Mouse (Mus musculus): Measurements from ENCODE around the gene Rgs7. TPM values are rescaled to one million over a fixed set of nuclear protein-coding genes. Genes with fewer than 3 reads are reported as not detected.

The Rgs7 gene
- polyA plus RNA-seq, 1 experiment from 2014 or later = 3.9 TPM

DNA sequence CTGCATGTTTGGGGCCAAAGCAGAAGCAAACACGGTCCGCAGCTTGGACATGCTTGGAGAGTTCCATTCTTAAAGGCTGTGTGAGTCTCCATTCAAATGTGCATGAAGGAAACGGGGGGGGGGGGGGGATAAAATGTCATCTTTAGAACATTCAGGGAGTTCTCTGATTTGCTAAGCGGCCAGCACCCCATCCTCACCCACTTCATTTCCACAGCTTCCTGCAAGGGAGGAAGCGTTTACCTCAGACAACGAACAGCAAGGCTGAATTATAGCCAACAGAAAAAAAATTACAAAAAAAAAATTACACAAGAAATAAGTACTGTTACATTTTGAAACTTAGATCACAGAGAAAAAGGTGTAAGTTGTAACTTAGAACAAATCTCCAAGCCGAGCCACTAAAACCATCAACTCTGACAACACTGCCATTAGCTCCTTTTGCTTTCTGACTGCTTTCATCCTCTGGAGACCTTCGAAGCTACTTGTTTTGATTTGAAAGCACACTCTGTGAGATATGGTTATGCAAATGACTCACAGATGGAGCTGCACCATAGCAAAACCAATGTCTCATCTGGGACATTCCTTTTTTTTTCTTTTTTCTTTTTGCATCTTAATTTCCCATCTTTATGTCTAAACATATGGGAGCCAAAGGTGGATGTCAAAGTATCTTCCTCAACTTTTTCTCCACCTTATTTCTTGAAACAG lies 23.1 kb downstream of the Rgs7 start:
- H3K4me1 ChIP-seq (replicated peaks) = peaks cover 12% of the 10 kb centered on the region; the same call in 1 of the 2 replicates
- no peaks in the 10 kb centered on the region for H3K9me3 ChIP-seq
- WGBS = 53% methylated on average over 8 of the region's 8 CpGs
- H3K4me3 ChIP-seq = no peak overlapping the region
- no peak for DNase-seq (ENCODE audit: low spot score)
- no peaks in the 10 kb centered on the region for H3K27me3 ChIP-seq (ENCODE audit: insufficient read depth, poor library complexity, severe bottlenecking)
- H3K36me3 ChIP-seq = no peaks in the 10 kb centered on the region
- no peak overlapping the region; the same call in 1 of the 2 replicates for H3K27ac ChIP-seq

DNA sequence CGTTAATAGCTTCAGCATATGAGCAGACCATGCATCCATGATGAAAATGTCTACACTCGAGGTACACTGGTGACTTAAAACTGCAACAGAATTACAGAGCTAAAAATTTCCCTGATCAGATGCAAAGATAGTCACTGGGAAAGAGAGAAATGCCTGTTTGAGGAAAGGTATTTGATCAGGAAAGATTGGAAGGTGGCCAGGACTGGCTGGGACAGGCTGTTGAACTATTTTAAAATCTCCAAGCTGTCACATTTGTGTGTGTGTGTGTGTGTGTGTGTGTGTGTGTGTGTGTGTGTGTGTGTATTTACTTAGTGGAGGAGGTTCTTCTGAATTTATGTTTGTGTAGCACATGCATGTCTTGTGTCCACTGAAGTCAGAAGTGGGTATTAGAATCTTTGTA lies 27.7 kb downstream of the Rgs7 start:
- no peaks in the 10 kb centered on the region for H3K27me3 ChIP-seq (ENCODE audit: insufficient read depth, poor library complexity, severe bottlenecking)
- H3K36me3 ChIP-seq = no peaks in the 10 kb centered on the region
- H3K27ac ChIP-seq = no peak overlapping the region
- no peak overlapping the region for H3K4me3 ChIP-seq
- WGBS = 87% methylated on average over 2 of the region's 2 CpGs
- peaks cover 10% of the 10 kb centered on the region; the same call in 1 of the 2 replicates for H3K4me1 ChIP-seq (replicated peaks)
- no peaks in the 10 kb centered on the region for H3K9me3 ChIP-seq
- no peak for DNase-seq (ENCODE audit: low spot score)

- H3K9me3 ChIP-seq = no peaks in the 10 kb centered on the region
- H3K36me3 ChIP-seq = no peaks in the 10 kb centered on the region
- no peak for DNase-seq (ENCODE audit: low spot score)
- H3K4me1 ChIP-seq (replicated peaks) = no peaks in the 10 kb centered on the region
- H3K4me3 ChIP-seq = no peak overlapping the region
- H3K27me3 ChIP-seq (ENCODE audit: insufficient read depth, poor library complexity, severe bottlenecking) = no peaks in the 10 kb centered on the region
- 88% methylated on average over 2 of the region's 2 CpGs for WGBS
- no peak overlapping the region for H3K27ac ChIP-seq
These were observed 29.9 kb downstream of the Rgs7 start for GRCm38 (mm10) chr1:175462351-175462750.

- no peaks in the 10 kb centered on the region for H3K9me3 ChIP-seq
- WGBS = 84% methylated on average over 6 of the region's 6 CpGs
- DNase-seq (ENCODE audit: low spot score) = no peak
These were observed 38.2 kb downstream of the Rgs7 start for GRCm38 (mm10) chr1:175454041-175454636.

GRCm38 (mm10) chr1:175448017-175448416 lies 44.3 kb downstream of the Rgs7 start:
- Histone ChIP-seq H3K9me3 (no peaks in the 10 kb centered on the region), H3K4me1 (replicated peaks) (no peaks in the 10 kb centered on the region), H3K27me3 (ENCODE audit: insufficient read depth, poor library complexity, severe bottlenecking) (no peaks in the 10 kb centered on the region), H3K36me3 (no peaks in the 10 kb centered on the region), H3K27ac (no peak overlapping the region), H3K4me3 (no peak overlapping the region)
- WGBS = 73% methylated on average over 5 of the region's 5 CpGs
- no peak for DNase-seq (ENCODE audit: low spot score)

More at GRCm38 (mm10) chr1:175454041-175454636, 38.2 kb downstream of the Rgs7 start:
- Histone ChIP-seq H3K27me3 (ENCODE audit: insufficient read depth, poor library complexity, severe bottlenecking) (no peaks in the 10 kb centered on the region), H3K4me3 (no peak overlapping the region), H3K36me3 (no peaks in the 10 kb centered on the region), H3K4me1 (replicated peaks) (no peaks in the 10 kb centered on the region), H3K27ac (no peak overlapping the region)

- Histone ChIP-seq H3K27me3 (ENCODE audit: insufficient read depth, poor library complexity, severe bottlenecking) (no peaks in the 10 kb centered on the region), H3K27ac (no peak overlapping the region), H3K4me3 (no peak overlapping the region), H3K36me3 (no peaks in the 10 kb centered on the region), H3K9me3 (no peaks in the 10 kb centered on the region), H3K4me1 (replicated peaks) (no peaks in the 10 kb centered on the region)
- 80% methylated on average over 1 of the region's 1 CpGs for WGBS
- no peak for DNase-seq (ENCODE audit: low spot score)
These were observed 49.4 kb downstream of the Rgs7 start for GRCm38 (mm10) chr1:175442939-175443338.

GRCm38 (mm10) chr1:175442025-175442424 lies 50.3 kb downstream of the Rgs7 start:
- H3K9me3 ChIP-seq = no peaks in the 10 kb centered on the region
- H3K4me1 ChIP-seq (replicated peaks) = no peaks in the 10 kb centered on the region
- no peaks in the 10 kb centered on the region for H3K36me3 ChIP-seq
- no peaks in the 10 kb centered on the region for H3K27me3 ChIP-seq (ENCODE audit: insufficient read depth, poor library complexity, severe bottlenecking)
- no peak overlapping the region for H3K4me3 ChIP-seq
- H3K27ac ChIP-seq = no peak overlapping the region
- 89% methylated on average over 6 of the region's 6 CpGs for WGBS
- no peak for DNase-seq (ENCODE audit: low spot score)

- Histone ChIP-seq H3K36me3 (no peaks in the 10 kb centered on the region), H3K4me3 (no peak overlapping the region), H3K27ac (no peak overlapping the region), H3K27me3 (ENCODE audit: insufficient read depth, poor library complexity, severe bottlenecking) (no peaks in the 10 kb centered on the region), H3K9me3 (no peaks in the 10 kb centered on the region), H3K4me1 (replicated peaks) (peaks cover 8% of the 10 kb centered on the region; the same call in 1 of the 2 replicates)
- WGBS = 88% methylated on average over 14 of the region's 14 CpGs
- DNase-seq (ENCODE audit: low spot score) = no peak
These were observed 58.6 kb downstream of the Rgs7 start for GRCm38 (mm10) chr1:175433622-175434204.

- WGBS = 80% methylated on average over 6 of the region's 6 CpGs
These were observed 59.2 kb downstream of the Rgs7 start for GRCm38 (mm10) chr1:175433128-175433527.

GRCm38 (mm10) chr1:175431356-175432053 lies 60.8 kb downstream of the Rgs7 start:
- Histone ChIP-seq H3K27me3 (ENCODE audit: insufficient read depth, poor library complexity, severe bottlenecking) (no peaks in the 10 kb centered on the region), H3K4me3 (no peak overlapping the region), H3K4me1 (replicated peaks) (peaks cover 16% of the 10 kb centered on the region), H3K9me3 (no peaks in the 10 kb centered on the region), H3K36me3 (no peaks in the 10 kb centered on the region), H3K27ac (no peak overlapping the region)
- WGBS = 52% methylated on average over 4 of the region's 4 CpGs
- peak; percentile 5 for DNase-seq (ENCODE audit: low spot score)

More at GRCm38 (mm10) chr1:175433128-175433527, 59.2 kb downstream of the Rgs7 start:
- Histone ChIP-seq H3K4me1 (replicated peaks) (peaks cover 8% of the 10 kb centered on the region; the same call in 1 of the 2 replicates), H3K9me3 (no peaks in the 10 kb centered on the region), H3K36me3 (no peaks in the 10 kb centered on the region), H3K27ac (no peak overlapping the region), H3K4me3 (no peak overlapping the region), H3K27me3 (ENCODE audit: insufficient read depth, poor library complexity, severe bottlenecking) (no peaks in the 10 kb centered on the region)
- no peak for DNase-seq (ENCODE audit: low spot score)

DNA sequence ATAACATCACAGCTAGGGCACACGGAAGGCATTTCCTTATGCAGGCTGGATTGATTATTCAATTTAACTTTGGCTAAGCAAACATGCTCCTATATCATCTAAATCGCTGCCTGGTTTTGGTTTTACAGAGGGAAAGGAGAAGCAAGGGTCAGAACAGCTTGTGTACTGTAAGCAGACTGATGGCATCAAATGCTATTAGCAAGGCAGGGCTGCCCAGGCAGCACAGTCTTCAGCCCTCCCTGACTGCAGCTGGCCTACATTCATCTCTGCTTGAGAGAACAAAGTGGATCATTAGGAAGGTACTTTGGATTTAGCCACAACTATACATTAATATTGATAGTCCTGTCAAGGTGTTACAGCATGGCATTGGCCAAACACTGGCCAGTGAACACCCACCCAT lies 65.2 kb downstream of the Rgs7 start:
- Histone ChIP-seq H3K27ac (peak overlapping the region; percentile 35; the same call in 1 of the 2 replicates), H3K9me3 (no peaks in the 10 kb centered on the region), H3K36me3 (no peaks in the 10 kb centered on the region), H3K27me3 (ENCODE audit: insufficient read depth, poor library complexity, severe bottlenecking) (no peaks in the 10 kb centered on the region), H3K4me3 (no peak overlapping the region), H3K4me1 (replicated peaks) (peaks cover 24% of the 10 kb centered on the region)
- 82% methylated on average over 2 of the region's 2 CpGs for WGBS
- no peak for DNase-seq (ENCODE audit: low spot score)

DNA sequence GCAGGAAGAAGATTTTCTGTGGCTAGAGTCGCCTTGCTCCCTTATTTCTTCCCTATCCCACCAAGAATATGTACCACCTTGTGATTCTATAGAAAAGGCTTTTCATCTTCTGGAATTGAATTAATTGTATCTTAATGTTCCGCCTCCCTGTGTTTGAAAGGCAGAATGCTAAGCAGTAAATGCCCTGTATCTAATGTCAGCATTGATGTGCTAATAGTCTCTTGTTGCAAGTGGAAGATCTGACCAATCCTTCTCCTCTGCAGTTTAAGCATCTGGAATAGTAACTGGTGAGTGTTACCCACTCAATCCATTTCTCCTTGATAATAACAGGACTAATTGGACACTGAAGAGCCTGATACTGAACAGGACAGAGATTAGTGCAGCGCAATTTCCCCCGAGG lies 65.9 kb downstream of the Rgs7 start:
- Histone ChIP-seq H3K9me3 (no peaks in the 10 kb centered on the region), H3K27me3 (ENCODE audit: insufficient read depth, poor library complexity, severe bottlenecking) (no peaks in the 10 kb centered on the region), H3K4me1 (replicated peaks) (peaks cover 18% of the 10 kb centered on the region), H3K27ac (no peak overlapping the region), H3K4me3 (no peak overlapping the region), H3K36me3 (no peaks in the 10 kb centered on the region)
- 58% methylated on average over 4 of the region's 4 CpGs for WGBS
- DNase-seq (ENCODE audit: low spot score) = no peak

DNA sequence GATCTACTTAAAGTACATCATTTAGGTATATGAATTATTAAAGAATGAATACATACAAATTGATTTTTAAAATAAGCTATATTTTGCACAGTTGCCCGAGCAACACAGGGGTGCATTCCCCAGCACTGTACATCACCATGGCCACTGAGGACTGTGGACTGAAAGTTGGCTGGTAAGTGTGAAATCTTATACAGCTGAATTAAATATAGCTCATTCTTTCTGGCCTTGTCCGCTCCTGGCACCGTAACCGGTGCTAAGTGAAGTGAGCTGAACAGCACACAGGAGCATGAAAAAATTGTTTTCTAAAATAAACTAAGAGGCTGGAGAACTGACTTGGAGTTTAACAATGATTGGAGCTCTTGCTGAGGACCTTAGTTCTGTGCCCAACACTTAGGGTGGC lies 71.4 kb downstream of the Rgs7 start:
- no peak for DNase-seq (ENCODE audit: low spot score)
- Histone ChIP-seq H3K4me3 (no peak overlapping the region), H3K27ac (no peak overlapping the region), H3K4me1 (replicated peaks) (peaks cover 2% of the 10 kb centered on the region), H3K36me3 (no peaks in the 10 kb centered on the region), H3K9me3 (no peaks in the 10 kb centered on the region), H3K27me3 (ENCODE audit: insufficient read depth, poor library complexity, severe bottlenecking) (no peaks in the 10 kb centered on the region)
- 87% methylated on average over 4 of the region's 4 CpGs for WGBS

Measured in hindbrain, embryonic 10.5 days (tissue).